Mouse (Mus musculus): ENCODE results near the gene Vrk1.
A peak's percentile ranks its signal among the peaks of the same experiment; 100 is the strongest.

Gene Vrk1

DNA sequence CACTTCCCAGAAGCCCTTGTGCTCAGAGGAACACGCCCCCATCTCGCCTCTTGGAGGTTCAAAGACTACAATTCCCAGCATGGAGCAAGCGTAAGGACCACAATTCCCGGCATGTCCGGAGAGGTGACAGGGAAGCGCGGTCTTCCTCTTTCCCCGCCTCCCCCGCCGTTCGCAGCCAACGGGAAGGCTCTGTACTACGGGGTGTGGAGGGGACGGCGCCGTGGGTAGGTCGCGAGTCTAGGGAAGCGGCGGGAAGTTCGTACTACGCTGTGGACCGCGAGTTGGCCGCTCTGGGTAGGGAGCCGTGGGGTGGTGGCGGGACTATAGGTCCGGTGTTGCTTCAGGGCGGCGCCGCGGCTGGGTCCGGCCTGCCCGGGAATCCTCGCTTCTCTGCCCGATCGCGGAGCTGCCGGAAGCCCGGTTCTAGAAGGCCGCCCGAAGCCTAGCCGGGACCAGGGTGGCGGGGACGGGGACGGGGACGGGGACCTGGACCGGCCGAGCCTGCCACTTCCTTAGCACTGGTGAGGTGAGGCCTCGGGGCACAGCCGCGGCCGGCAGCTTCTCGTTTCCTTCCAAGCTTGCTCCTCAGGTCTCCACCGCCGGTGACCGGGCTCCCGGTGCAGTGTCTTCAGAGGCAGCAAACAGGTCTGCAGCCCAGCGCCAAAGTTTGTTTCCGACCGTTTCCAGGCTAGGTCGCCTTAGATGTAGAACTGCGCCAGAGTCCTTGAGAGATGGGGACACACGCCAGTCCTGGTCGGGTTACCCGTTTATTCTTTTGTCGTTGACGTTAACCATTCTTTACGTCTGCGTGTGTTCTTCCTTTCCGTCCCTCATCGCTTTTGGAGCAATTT, at the start of gene Vrk1:
TSS of gene Vrk1 (plus strand) at position 164 of the 851 bp plus-strand sequence.
- DNase-seq (ENCODE audit: low spot score), result peak; percentile 97

DNA sequence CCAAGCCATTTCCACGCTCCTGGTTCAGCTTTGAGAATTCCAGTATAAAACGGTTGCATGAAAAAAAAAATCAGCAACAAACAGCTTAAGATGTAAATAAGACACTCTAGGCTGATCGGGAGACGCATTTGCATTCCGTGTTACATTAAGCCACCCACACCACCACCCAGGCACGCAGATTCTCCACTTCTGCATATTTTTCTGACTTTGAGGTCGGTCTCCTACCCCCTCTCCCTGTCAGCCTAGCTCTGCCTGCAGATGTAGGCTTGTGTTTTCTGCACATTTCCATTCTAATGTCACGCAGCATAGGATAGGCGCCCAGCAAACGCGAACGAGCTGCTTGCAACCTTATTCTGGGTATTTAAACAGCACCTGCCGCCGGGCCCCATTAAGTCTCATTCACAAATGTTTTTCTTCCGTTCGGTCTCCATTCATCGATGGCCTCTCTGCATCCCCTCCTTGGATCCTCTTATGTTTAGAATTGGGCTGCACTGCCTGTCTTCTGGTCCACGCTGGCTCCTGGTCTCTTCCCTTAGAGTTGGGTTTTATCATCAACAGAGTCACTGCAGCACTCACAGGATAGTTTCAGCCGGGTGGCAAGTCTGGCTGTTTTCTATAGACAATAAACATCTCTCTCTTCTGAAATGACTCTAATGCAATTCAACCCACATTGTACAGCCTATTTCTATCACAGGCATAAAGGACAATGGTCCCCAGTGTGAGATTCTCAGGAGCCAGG, 49.3 kb upstream of the Vrk1 start:
- no peak for DNase-seq (ENCODE audit: low spot score)

DNA sequence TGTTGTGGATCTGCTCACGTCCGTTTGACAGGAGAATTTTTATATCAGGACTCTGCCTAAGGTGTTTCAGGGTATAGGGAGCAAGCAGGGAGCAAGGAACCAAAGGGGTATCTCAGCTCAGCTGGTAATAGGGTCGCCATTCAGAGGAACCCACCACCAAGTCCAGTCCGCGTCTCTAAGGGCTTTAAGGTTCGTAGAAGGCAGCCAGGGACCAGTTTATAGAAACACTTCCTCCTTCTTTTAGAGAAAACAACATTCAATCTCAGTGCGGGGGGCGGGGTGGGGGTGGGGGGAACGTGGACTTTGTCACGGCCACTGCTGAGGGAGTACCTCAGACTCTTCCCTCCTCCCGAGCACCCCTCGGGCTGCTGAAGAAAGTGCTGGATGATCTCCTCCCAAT, 48.4 kb upstream of the Vrk1 start:
- DNase-seq (ENCODE audit: low spot score), result no peak

DNA sequence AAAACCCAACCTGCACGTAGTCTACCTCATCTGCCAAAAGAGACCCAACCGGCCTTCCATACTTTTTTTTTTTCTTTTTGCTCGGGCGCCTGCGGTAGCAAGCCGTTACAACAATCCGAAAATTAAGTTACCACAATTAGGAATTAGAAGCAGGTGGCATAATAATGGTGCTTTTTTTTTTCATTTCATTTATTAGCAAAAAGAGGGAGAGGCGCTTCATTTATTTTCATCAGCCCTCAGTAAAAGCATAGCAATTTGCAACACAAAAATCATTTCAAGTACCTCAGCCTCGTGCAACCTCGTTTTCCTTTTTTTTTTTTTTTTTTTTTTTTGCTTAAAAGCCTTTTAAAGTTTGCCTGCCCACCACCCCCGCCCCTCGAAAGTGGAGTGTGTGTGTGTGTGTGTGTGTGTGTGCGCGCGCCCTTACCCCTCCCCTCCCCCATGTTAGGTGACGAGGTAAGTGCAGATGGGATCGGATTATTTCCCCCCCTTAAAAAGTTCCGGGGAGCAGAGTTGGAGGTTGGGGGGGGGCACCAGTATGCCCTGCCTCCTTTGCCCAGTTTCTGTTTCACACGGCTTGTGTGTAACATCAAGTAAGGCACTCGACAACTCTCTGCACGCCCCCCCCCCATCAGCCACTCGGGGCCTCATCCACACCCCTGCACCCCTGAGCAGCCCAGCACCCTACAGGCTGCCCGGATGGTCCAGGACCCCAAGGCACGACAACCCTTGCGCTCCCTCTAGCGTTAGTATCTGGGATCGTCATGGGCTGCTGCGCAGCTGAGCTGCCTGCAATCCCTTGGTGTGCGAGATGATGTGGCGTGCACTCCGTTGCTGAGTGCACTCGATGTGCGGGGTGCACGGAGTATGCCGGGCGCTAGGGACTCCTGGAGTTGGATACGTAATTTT, 47.7 kb upstream of the Vrk1 start:
- peak; percentile 87 for DNase-seq (ENCODE audit: low spot score)

DNA sequence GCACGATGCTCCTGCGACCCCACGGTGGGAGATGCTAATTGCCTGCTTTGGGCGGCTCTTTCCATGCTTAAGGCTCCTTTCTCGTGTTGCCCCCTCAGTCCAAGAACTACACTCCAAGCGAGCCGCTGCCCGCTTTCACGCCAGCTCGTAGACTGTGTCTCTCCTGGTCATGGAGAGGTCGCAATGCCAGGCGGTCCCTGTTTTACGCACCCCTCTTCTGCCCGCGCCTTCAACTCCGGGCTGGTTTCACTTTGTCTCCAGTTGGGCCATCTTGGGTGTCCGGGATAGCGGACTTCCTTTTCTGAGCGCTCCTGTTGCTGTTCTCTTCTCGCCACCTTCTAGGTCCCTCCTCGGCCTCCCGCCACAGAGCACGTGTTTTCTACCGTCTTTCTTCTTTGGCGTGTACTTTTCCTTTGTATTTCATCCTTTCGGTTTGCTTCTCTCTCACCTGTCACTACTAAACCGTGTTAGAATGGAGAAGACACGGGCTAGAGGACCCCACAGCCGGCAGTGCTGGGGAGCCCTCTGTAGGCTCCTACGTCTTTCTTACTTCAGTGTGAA, 46.9 kb upstream of the Vrk1 start:
- peak; percentile 27 for DNase-seq (ENCODE audit: low spot score)

DNA sequence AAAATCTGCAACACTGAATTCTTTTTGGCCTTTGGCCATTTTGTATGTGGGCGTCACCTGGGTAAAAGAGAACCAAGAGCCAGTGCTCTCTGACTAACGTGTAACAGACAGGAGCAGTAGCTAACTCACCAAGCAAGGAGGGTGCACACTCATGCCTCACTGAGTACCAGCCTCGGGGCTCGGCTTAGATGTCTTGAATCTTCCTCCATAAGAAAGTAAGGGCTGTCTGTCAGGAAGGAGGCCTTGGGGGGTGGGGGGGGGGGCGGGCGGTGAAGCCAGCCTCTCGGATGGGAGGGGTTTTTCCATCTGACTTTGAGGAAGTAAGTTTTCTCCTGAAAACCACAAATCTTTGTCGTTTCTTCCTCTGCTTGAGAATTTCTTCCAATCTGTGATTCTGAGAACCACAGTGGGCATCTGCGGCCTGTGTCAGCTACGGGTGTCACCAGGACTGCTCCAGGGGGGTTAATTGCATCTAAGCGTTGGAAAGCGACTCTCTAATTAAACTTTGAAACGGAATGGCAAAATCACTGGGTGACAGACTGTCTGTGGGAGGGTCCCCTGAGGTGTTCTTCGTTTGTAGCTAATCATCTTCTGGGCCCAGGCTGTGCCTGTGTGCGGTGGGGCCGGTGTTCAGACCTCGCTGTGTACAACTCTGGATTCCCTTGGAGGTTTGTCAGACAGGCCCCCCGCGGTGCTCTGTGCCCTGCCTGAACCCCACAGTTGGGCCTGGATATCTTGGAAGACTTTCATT, 43.0 kb upstream of the Vrk1 start:
- no peak for DNase-seq (ENCODE audit: low spot score)

DNA sequence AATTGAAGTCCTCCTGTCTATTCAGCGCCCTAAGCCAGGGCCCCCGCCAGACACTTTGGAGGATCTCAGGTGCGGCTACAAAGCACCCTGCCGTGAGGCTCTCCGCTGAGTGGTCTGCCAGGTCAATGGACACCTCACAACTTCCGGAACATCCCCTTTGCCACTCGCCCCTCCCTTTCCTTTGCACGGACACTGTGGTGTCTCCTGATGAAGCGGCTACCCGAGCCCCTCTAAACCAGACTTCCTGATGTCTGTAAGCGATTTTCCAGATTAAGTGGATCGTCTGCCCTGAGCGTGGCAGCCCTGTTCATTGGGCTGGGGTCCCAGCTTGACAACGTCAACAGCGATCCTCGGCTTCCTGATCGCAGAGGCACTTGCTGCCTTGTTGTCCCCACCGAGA, 42.2 kb upstream of the Vrk1 start:
- DNase-seq (ENCODE audit: low spot score), result no peak

DNA sequence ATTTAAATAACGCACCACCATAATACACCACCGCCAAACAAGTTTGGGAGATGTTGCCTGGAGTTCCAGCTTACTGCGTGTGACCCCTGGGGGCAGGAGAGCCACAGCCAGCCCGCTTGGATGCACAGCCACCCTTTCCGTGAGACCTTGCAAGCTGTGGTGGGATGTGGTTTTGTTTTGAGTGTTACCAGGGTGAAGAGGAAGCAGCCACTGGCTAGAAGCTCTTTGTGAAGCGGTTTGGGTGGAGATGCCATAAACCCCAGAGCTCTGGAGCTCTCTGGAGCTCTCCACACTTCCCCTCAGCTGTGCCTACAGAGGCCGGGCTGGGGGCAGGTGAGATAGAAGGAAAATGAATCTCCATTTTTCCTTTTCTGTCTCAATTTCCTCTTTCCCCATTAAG, 38.8 kb upstream of the Vrk1 start:
- no peak for DNase-seq (ENCODE audit: low spot score)

DNA sequence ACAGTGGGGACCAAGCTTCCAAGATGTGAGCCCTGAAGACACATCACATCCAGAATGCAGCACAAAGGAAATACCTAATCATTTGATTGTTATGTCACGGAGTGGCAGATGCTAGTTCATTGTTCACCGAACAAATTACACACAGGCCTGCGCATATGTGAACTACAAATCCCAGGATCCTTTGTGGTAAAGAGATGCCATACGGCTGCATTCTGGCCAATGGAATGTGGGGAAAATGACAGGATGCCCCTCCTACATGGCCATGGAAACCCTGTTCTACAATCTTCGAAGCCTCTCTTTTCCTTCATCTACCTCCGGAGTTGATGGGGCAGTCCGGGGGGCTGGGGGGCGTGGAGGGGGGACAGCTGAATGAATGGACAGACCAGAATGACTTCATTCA, 37.4 kb upstream of the Vrk1 start:
- no peak for DNase-seq (ENCODE audit: low spot score)

DNA sequence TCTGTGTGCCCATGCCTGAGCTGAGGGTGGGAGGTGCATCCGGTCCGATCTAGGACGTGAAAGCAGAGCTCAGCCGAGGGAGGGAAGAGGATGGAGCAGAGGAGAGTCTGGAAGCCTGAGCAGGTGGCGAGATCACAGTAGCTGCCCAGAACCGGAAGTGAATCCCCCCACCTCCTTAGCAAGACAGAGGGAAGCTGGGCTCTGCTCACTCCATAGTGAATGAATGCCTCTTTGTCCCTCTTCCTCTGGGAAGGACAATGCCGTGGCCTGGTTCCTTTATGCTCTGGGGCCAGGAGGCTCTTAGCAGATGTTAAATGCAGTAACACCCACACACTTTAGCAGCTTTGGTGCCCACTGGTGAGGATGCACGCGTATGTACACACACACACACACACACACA, 36.3 kb upstream of the Vrk1 start:
- DNase-seq (ENCODE audit: low spot score), result no peak

DNA sequence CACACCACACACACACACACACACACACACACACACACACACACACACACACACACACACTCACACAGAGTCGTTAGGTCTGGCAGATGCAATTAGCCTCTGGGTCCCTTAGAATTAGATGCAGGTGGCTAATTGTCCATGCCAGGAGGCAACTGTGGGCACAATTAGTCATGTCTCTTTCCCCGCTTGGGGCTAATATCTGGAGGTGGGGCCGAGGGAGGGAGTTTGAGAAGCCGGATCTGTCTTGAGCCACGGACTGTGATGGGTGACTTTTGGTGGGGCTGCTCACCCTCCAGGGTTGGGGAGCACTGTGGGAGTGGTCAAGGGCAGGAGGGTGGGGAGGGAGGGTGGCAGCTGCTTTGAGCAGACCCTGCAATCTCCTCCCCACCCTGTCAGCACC, 35.9 kb upstream of the Vrk1 start:
- no peak for DNase-seq (ENCODE audit: low spot score)

DNA sequence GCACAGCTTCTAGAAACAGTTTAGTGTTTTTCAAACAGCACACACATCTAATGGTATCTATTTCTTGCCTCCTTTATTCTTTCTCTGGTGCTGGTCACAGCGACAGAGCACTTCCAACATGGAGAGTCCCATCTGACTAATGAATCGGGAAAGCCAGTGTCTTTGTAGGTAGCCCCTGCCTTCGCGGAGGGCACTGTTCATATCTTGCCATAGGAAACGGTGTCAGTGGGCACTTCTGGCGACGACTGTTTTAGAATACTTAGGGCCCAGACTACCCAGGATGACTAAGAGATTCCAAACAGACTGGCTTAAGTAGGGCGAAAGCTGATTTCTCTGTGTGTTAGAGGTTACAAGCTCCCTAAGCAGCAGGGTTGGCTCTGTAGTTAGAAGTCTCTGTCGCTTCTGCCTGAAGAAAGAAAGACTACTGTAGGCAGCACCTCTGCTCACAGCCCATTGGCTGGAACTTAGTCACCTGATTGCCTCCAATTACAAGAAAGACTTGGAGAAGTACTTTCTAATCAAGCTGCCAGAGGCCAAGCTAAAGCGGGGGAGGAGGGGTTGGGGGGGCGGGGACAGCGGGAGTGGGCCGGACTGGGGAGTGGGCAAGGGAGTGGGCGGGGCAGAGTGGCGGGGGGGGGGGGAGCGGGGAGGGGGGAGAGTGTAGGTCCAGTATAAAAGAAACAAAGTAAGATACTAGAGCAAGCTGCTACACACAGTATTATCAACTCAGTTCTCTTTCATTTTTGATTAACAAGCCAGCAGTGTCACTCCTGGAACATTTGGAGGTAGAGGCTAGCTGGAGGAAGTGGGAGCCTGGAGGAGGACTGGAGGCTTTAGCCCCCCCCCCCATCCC, 28.7 kb upstream of the Vrk1 start:
- DNase-seq (ENCODE audit: low spot score), result peak; percentile 83

DNA sequence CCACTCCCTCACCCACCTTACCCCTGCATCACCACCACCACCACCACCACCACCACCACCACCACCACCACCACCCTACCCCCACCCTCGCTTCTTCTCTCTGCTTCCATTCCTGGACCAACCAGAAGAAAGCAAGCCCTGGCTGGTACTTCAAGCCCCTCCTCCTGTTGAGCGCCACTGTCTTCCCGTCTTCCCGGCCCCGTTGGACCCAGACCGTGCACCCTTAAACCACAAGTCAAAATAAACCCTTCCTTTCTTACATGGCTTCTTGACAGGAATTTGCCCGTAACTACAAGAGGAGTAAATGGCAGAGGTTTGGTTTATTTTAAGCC, 28.1 kb upstream of the Vrk1 start:
- no peak for DNase-seq (ENCODE audit: low spot score)

DNA sequence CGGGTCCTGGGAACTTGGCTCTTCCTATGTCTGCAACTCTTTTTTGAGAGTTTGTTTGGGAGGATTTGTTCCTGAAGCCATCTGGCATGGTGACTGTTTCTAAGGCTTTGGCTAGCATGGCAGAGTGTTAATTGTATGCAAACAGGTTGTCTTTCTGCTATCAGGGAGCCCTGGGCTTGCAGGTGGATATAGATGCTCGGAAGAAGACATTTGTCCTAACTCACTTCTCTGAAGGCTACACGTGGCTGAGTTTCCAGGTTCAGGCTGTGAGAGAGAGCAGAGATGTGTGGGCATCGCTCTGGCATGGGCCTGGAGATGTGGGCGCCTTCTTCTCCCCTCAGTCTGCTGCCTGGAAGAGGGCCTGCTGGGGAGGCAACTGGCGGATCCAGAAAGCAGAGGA, 27.4 kb upstream of the Vrk1 start:
- DNase-seq (ENCODE audit: low spot score), result no peak

DNA sequence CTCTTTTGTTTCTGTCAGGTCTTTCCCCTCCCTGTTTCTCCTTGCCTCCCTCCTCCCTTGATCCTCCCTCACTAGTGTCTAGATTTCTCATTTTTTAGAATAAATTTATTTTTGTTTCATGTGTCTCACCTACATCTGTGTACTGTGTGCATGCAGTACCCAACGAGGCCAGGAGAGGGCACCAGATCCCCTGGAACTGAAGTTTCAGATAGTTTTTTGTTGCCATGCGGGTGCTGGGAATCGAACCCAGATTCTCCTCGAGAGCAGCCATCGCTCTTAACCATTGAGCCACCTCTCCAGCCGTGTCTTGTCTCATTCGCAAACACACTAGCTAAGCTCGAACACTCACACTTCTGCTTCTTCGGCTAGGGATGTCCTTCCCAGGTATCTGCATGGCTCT, 26.5 kb upstream of the Vrk1 start:
- no peak for DNase-seq (ENCODE audit: low spot score)

DNA sequence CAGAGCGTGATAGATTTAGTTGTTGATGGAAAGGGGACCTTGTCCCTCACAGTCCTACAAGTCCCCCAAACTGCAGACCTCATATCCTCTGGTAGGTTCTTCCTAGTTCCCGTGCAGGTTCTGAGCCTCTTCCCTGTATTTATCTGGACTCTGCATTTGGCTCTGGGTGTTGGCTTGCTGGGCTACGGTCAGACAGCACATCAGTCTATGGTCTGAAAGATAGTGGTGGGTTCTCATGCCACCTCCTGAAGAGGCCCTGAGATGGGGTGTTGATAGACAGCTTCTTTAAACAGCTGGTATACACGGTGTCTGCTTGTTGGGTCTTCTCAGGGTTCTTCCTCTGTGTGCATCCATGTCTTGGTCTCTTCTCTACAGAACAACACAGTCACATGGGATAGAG, 21.6 kb upstream of the Vrk1 start:
- DNase-seq (ENCODE audit: low spot score), result no peak

DNA sequence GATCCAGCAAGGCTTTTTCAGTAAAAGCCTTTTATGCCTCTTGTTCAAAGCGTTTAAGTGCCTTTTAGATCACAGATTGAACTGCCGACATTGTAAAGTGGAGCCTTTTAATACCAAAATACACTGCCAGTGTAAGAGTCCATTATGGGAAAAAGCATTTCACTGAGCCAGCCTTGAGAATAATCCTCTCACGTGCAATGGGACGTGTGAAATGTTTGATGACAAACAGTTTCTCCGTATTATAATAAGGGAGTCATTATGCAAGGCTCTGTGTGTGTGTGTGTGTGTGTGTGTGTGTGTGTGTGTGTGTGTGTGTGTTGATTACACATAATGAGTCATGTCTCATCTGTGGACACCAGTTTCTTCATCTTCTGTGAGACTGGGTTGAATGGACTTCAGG, 17.3 kb upstream of the Vrk1 start:
- DNase-seq (ENCODE audit: low spot score), result no peak

DNA sequence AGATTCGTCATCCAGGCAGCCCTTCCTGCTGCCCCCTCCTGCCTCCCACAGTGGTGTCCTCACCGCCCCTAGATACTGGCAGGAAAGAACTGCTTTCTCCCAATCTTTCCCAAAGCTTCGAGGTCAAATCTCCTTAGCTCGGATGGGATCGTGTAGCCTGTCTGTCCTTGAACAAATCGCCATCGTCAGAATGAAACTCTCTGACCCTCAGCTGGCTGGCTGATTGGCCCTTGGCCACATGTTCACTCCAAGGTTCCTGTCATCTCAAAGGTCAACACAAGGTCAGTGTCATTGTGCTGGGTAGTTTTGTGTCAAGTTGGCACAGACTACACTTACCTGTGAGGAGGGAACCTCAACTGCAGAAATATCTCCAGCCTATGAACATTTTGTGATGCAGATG, 16.7 kb upstream of the Vrk1 start:
- no peak for DNase-seq (ENCODE audit: low spot score)

DNA sequence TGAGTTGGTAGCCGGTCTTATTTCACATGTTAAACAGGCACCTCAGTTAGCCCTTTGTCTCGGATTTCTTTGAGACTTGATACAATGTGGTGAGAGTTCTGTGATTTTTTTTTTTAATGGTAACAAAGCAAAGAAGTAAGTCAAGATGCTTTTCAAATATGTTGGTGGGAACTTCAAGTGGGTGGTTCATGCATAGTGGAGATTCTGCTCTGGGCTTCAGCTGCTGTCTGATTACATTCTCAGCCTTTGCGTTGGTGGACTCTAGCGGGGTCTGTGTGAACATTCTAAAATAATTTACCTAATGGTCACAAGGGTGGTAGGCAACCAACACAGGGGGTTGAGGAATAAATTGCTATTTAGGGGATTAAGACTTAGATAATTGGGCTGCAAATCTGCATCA, 14.1 kb upstream of the Vrk1 start:
- no peak for DNase-seq (ENCODE audit: low spot score)

DNA sequence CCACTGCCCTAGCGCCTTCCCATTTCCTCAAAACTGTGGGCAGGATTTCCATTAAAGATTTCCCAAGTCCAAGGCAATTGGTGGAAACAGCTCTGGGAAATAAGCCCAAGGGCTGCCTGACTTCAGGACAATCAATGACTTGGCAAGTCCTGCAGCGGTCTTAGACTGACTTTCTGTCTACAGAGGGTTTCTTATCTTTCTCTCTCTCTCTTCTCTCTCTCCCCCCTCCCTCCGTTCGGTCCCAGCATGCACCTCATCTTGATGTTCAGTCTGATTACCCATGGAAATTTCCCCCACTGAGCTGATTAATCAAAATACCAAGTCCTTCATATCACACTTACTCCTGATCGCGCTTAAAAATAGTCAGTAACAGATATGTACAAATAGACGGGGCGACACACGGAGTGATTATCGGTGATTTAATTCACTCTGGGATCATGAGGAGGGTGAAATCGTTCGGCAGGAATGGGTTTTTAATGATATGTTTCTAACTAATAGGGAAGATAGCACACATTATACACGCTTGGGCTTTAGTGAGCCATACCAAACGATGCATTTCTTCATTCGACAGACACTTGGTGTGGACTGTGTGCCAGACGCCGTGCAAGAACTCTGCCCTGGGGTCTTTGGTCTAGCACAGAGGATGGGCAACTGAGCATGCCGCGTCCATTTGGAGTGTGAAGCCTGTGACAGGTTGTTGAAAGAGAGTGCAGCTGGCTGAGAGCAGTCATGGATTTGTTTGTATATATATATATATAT, 12.8 kb upstream of the Vrk1 start:
- peak; percentile 18 for DNase-seq (ENCODE audit: low spot score)

Measured in adipocyte (in vitro differentiated cells).